Mouse (Mus musculus): ENCODE data around the gene Lysmd2.
A peak's percentile ranks its signal among the peaks of the same experiment; 100 is the strongest.
"Not testable (repeated sequence)": the region's sequence is repeated elsewhere in the genome, so short reads cannot be mapped to it uniquely, and the experiment has no call there.

The Lysmd2 gene

GRCm38 (mm10) chr9:75625556-75626307 lies at the start of gene Lysmd2:
Gene Lysmd2, plus strand, starts transcription at chr9:75625741.
- peak; percentile 84 for DNase-seq

- no peak for DNase-seq
Measured at GRCm38 (mm10) chr9:75579321-75579720, 46.2 kb upstream of the Lysmd2 start.

- DNase-seq, result peak; percentile 54
Measured at GRCm38 (mm10) chr9:75581694-75582350, 43.7 kb upstream of the Lysmd2 start.

GRCm38 (mm10) chr9:75589850-75590790 lies 35.4 kb upstream of the Lysmd2 start:
- no peak for DNase-seq

- peak; percentile 68 for DNase-seq
Measured at GRCm38 (mm10) chr9:75593481-75593880, 32.1 kb upstream of the Lysmd2 start.

GRCm38 (mm10) chr9:75597036-75597435 lies 28.5 kb upstream of the Lysmd2 start:
- DNase-seq, result peak; percentile 38

GRCm38 (mm10) chr9:75597596-75597995 lies 27.9 kb upstream of the Lysmd2 start:
- DNase-seq, result peak; percentile 73

GRCm38 (mm10) chr9:75599191-75599841 lies 26.2 kb upstream of the Lysmd2 start:
- peak; percentile 88 for DNase-seq

GRCm38 (mm10) chr9:75600166-75600934 lies 25.2 kb upstream of the Lysmd2 start:
- no peak for DNase-seq

- no peak for DNase-seq
Measured at GRCm38 (mm10) chr9:75601510-75601909, 24.0 kb upstream of the Lysmd2 start.

- no peak for DNase-seq
Measured at GRCm38 (mm10) chr9:75607496-75607895, 18.0 kb upstream of the Lysmd2 start.

- DNase-seq, result peak; percentile 39
Measured at GRCm38 (mm10) chr9:75609505-75609904, 16.0 kb upstream of the Lysmd2 start.

- no peak for DNase-seq
Measured at GRCm38 (mm10) chr9:75609965-75610364, 15.6 kb upstream of the Lysmd2 start.

GRCm38 (mm10) chr9:75610571-75611493 lies 14.7 kb upstream of the Lysmd2 start, which contains the start of gene Tmod2:
Gene Tmod2, minus strand, starts transcription at chr9:75611325.
- DNase-seq, result peak; percentile 83

- DNase-seq, result no peak
Measured at GRCm38 (mm10) chr9:75616560-75616959, 9.0 kb upstream of the Lysmd2 start.

GRCm38 (mm10) chr9:75618836-75619400 lies 6.6 kb upstream of the Lysmd2 start:
- DNase-seq, result no peak

GRCm38 (mm10) chr9:75619761-75620160 lies 5.8 kb upstream of the Lysmd2 start:
- DNase-seq, result not testable (repeated sequence)

- DNase-seq, result no peak
Measured at GRCm38 (mm10) chr9:75621428-75621827, 4.1 kb upstream of the Lysmd2 start.

- DNase-seq, result no peak
Measured at GRCm38 (mm10) chr9:75624983-75625555, 472 bp upstream of the Lysmd2 start.

- DNase-seq, result no peak
Measured at GRCm38 (mm10) chr9:75626308-75626604, 715 bp downstream of the Lysmd2 start.

Data from retina, postnatal 1 day (tissue).